23 mouse cellular contexts compared by ENCODE assay signal in the genomic region with DNA sequence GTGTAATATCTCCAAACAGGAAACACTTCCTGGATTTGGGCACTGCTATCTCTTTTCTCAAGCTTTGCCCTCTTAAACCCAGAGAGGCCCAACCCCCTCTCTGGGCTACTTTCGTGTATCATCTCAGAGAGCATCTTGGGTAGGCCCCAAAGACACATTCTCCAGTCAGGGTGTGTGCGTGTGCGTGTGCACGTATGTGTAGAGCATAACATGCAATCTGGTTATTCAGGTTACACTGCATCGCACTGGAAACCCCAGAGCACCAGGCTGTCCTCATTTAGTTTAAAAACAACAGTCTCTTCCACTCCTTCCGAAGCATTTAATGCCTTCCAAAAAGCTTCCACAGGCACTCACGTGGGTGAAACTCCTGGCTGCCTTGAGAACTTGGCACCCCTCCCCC.
"Had no signal": no experiment of that assay in that cellular context is flagged by ENCODE, and none has a peak within 500 bp of the region (broad histone marks: within the 10 kb centered on the region; RNA-seq: fewer than 3 reads in every experiment).

No protein-coding gene starts in this region.

- H3K27me3 ChIP-seq: limb, embryonic 13.5 days; liver, embryonic 13.5 days; midbrain, embryonic 13.5 days; neural tube, embryonic 13.5 days; stomach, embryonic 15.5 days had no signal

- H3K4me1 ChIP-seq: limb, embryonic 13.5 days; liver, embryonic 13.5 days; megakaryocyte, embryonic 14.5 days; midbrain, embryonic 10.5 days; midbrain, embryonic 13.5 days; neural tube, embryonic 13.5 days; stomach, embryonic 15.5 days had no signal

- H3K9me3 ChIP-seq: limb, embryonic 13.5 days; liver, embryonic 13.5 days; megakaryocyte, embryonic 14.5 days; midbrain, embryonic 10.5 days; midbrain, embryonic 13.5 days; neural tube, embryonic 13.5 days; stomach, embryonic 15.5 days had no signal

- H3K9ac ChIP-seq: limb, embryonic 13.5 days; liver, embryonic 13.5 days; lung, embryonic 14.5 days; midbrain, embryonic 13.5 days; neural tube, embryonic 13.5 days; stomach, embryonic 15.5 days had no signal

- DNase-seq: kidney, adult 18-20 months; kidney, adult 9 months; kidney, postnatal 14 days; kidney, postnatal 4 days; left cerebral cortex, postnatal 4 days; liver, embryonic 13.5 days; lung, embryonic 14.5 days; retina, postnatal 1 day; right cerebral cortex, postnatal 25 days; spleen, adult 18-20 months; thymus, adult 2 months; thymus, postnatal 14 days; thymus, postnatal 4 days had no signal

- ATAC-seq: intestine, embryonic 16.5 days; lung, postnatal 0 days; midbrain, embryonic 13.5 days; midbrain, embryonic 16.5 days had no signal

- H3K4me2 ChIP-seq: limb, embryonic 13.5 days; liver, embryonic 13.5 days; lung, embryonic 14.5 days; midbrain, embryonic 13.5 days; neural tube, embryonic 13.5 days; stomach, embryonic 15.5 days had no signal

- H3K4me3 ChIP-seq: limb, embryonic 13.5 days; liver, embryonic 13.5 days; megakaryocyte, embryonic 14.5 days; midbrain, embryonic 10.5 days; midbrain, embryonic 13.5 days; myocyte; neural tube, embryonic 13.5 days; stomach, embryonic 15.5 days had no signal

- H3K27ac ChIP-seq: limb, embryonic 13.5 days; liver, embryonic 13.5 days; midbrain, embryonic 10.5 days; midbrain, embryonic 13.5 days; neural tube, embryonic 13.5 days; stomach, embryonic 15.5 days had no signal

- H3K36me3 ChIP-seq: limb, embryonic 13.5 days; liver, embryonic 13.5 days; midbrain, embryonic 10.5 days; midbrain, embryonic 13.5 days; neural tube, embryonic 13.5 days; stomach, embryonic 15.5 days had no signal
